Mouse (Mus musculus) fat pad, adult 2 months (tissue): Measurements from ENCODE around the gene Mboat1.

Experiments used
- DNase-seq: peaks from one replicate; pipeline ENCODE4 v3.0.0-alpha.2; 2011; ENCODE audit warnings: low read depth, low spot score; ENCODE audit errors: extremely low read depth

Gene Mboat1

GRCm38 (mm10) chr13:30185549-30185948 lies 49.3 kb downstream of the Mboat1 start:
- no peak for DNase-seq

- no peak for DNase-seq
Observed at GRCm38 (mm10) chr13:30185959-30186358, 49.7 kb downstream of the Mboat1 start.

GRCm38 (mm10) chr13:30186456-30186855 lies 50.2 kb downstream of the Mboat1 start:
- no peak for DNase-seq

- no peak for DNase-seq
Observed at GRCm38 (mm10) chr13:30192031-30192716, 55.9 kb downstream of the Mboat1 start.

- no peak for DNase-seq
Observed at GRCm38 (mm10) chr13:30193363-30193762, 57.1 kb downstream of the Mboat1 start.

- no peak for DNase-seq
Observed at GRCm38 (mm10) chr13:30194834-30195233, 58.5 kb downstream of the Mboat1 start.

- no peak for DNase-seq
Observed at GRCm38 (mm10) chr13:30196661-30197060, 60.4 kb downstream of the Mboat1 start.

- DNase-seq: no peak
Observed at GRCm38 (mm10) chr13:30198101-30198570, 61.8 kb downstream of the Mboat1 start.

- DNase-seq: no peak
Observed at GRCm38 (mm10) chr13:30199821-30200220, 63.5 kb downstream of the Mboat1 start.

GRCm38 (mm10) chr13:30200737-30201136 lies 64.4 kb downstream of the Mboat1 start:
- no peak for DNase-seq

GRCm38 (mm10) chr13:30203018-30203417 lies 66.7 kb downstream of the Mboat1 start:
- no peak for DNase-seq

- DNase-seq: no peak
Observed at GRCm38 (mm10) chr13:30208176-30208575, 71.9 kb downstream of the Mboat1 start.

GRCm38 (mm10) chr13:30213276-30213675 lies 77.0 kb downstream of the Mboat1 start:
- DNase-seq: no peak

- DNase-seq: no peak
Observed at GRCm38 (mm10) chr13:30217588-30218371, 81.5 kb downstream of the Mboat1 start.

GRCm38 (mm10) chr13:30219597-30219996 lies 83.3 kb downstream of the Mboat1 start:
- no peak for DNase-seq

- DNase-seq: no peak
Observed at GRCm38 (mm10) chr13:30221316-30221715, 85.0 kb downstream of the Mboat1 start.

GRCm38 (mm10) chr13:30224114-30224513 lies 87.8 kb downstream of the Mboat1 start:
- no peak for DNase-seq

- no peak for DNase-seq
Observed at GRCm38 (mm10) chr13:30224659-30225058, 88.4 kb downstream of the Mboat1 start.

GRCm38 (mm10) chr13:30228762-30229161 lies 92.5 kb downstream of the Mboat1 start:
- no peak for DNase-seq

GRCm38 (mm10) chr13:30229625-30230139 lies 93.4 kb downstream of the Mboat1 start:
- DNase-seq: no peak

GRCm38 (mm10) chr13:30235056-30235750 lies 98.9 kb downstream of the Mboat1 start:
- DNase-seq: no peak
